24 mouse cellular contexts compared by ENCODE assay signal in the genomic region with DNA sequence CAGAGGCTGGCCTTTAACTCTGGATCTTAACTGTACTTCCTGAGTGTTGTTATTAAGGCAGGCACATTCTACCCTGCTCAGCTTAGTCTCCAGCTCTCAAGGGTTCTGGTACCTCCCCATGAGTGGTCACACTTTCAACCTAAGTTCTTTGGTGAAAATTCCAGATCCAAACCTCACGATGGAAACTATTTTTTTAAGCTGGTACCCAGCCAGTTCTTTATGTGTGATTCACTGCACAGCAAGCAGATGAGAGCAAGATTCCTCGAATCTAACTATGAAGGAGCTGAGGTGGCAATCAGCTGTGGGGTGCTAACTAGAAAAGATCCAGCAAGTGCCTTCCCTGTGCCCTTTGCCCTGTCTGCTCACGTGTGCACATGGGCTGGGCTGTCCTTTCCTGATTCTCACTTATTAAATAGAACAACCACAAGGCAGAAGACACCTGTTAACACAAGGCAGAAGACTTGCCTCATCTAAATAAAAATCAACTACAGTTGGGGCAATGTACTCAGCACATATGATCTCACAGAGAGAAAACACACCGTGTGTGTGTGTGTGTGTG.
DNase-seq lines count a peak whose midpoint lies in the region; ATAC-seq and TF ChIP-seq lines count a peak whose summit lies in the region.
"Had no signal": no experiment of that assay in that cellular context is flagged by ENCODE, and none has a peak within 500 bp of the region (broad histone marks: within the 10 kb centered on the region; RNA-seq: fewer than 3 reads in every experiment).

No protein-coding gene starts in this region.

- no peaks in the 10 kb centered on the region; the same call in 1 of the 2 replicates for H3K4me1 ChIP-seq in kidney, adult 2 months (ENCODE audit: control insufficient read depth, insufficient read depth, low read length)
- H3K4me1 ChIP-seq in kidney, embryonic 16.5 days (ENCODE audit: insufficient read depth, low read length): peaks cover 18% of the 10 kb centered on the region
- H3K4me1 ChIP-seq in intestine, embryonic 16.5 days (ENCODE audit: control insufficient read depth, insufficient read depth, low read length): peaks cover 6% of the 10 kb centered on the region; the same call in 1 of the 2 replicates
- no peaks in the 10 kb centered on the region for H3K4me1 ChIP-seq in forebrain, postnatal 0 days (ENCODE audit: insufficient read depth)
- H3K4me1 ChIP-seq in forebrain, embryonic 16.5 days (replicated peaks; ENCODE audit: control insufficient read depth, insufficient read depth, low read length): no peaks in the 10 kb centered on the region
- H3K4me1 ChIP-seq: forebrain, embryonic 13.5 days; hindbrain, embryonic 13.5 days had no signal

- no peak overlapping the region for H3K4me2 ChIP-seq in kidney, embryonic 16.5 days (replicated peaks; ENCODE audit: low read depth, low read length)
- H3K4me2 ChIP-seq in intestine, embryonic 16.5 days (ENCODE audit: low read depth, low read length): no peak overlapping the region
- H3K4me2 ChIP-seq in forebrain, postnatal 0 days (ENCODE audit: low read depth): no peak overlapping the region
- no peak overlapping the region for H3K4me2 ChIP-seq in forebrain, embryonic 16.5 days (ENCODE audit: low read length)
- H3K4me2 ChIP-seq: forebrain, embryonic 13.5 days; heart, embryonic 11.5 days; hindbrain, embryonic 13.5 days had no signal

- 40% methylated on average over 4 of the region's 4 CpGs for WGBS in kidney, adult 2 months
- WGBS in kidney, embryonic 16.5 days: 67% methylated on average over 4 of the region's 4 CpGs
- WGBS in intestine, embryonic 16.5 days: 56% methylated on average over 4 of the region's 4 CpGs
- 59% methylated on average over 4 of the region's 4 CpGs for WGBS in forebrain, postnatal 0 days
- 69% methylated on average over 4 of the region's 4 CpGs for WGBS in forebrain, embryonic 16.5 days

- H3K36me3 ChIP-seq in kidney, adult 2 months (ENCODE audit: control insufficient read depth, insufficient read depth, low read length): no peaks in the 10 kb centered on the region
- H3K36me3 ChIP-seq in kidney, embryonic 16.5 days (ENCODE audit: insufficient read depth, low read length): no peaks in the 10 kb centered on the region
- no peaks in the 10 kb centered on the region for H3K36me3 ChIP-seq in intestine, embryonic 16.5 days (ENCODE audit: control insufficient read depth, insufficient read depth, low read length)
- no peaks in the 10 kb centered on the region for H3K36me3 ChIP-seq in forebrain, postnatal 0 days (ENCODE audit: insufficient read depth)
- H3K36me3 ChIP-seq in forebrain, embryonic 16.5 days (ENCODE audit: control insufficient read depth, insufficient read depth): no peaks in the 10 kb centered on the region
- H3K36me3 ChIP-seq: forebrain, embryonic 10.5 days; hindbrain, embryonic 10.5 days; hindbrain, embryonic 13.5 days had no signal

- peaks cover 4% of the 10 kb centered on the region; the same call in 1 of the 2 replicates for H3K9me3 ChIP-seq in kidney, embryonic 16.5 days (ENCODE audit: low read length)
- no peaks in the 10 kb centered on the region for H3K9me3 ChIP-seq in intestine, embryonic 16.5 days (ENCODE audit: control insufficient read depth, low read length)
- no peaks in the 10 kb centered on the region for H3K9me3 ChIP-seq in forebrain, postnatal 0 days (ENCODE audit: low read length)
- no peaks in the 10 kb centered on the region for H3K9me3 ChIP-seq in forebrain, embryonic 16.5 days (ENCODE audit: control insufficient read depth, low read length)
- H3K9me3 ChIP-seq: forebrain, embryonic 13.5 days had no signal

- no peak for TF ChIP-seq POLR2A in kidney, adult 2 months (IDR thresholded peaks at IDR 0.05; ENCODE audit: low read depth, low read length)

- no peak overlapping the region for H3K4me3 ChIP-seq in kidney, adult 2 months (ENCODE audit: insufficient read depth, low read depth, low read length)
- no peak overlapping the region for H3K4me3 ChIP-seq in kidney, embryonic 16.5 days (ENCODE audit: low read length)
- H3K4me3 ChIP-seq in intestine, embryonic 16.5 days (ENCODE audit: low read length): no peak overlapping the region
- H3K4me3 ChIP-seq in forebrain, postnatal 0 days (ENCODE audit: low read depth, low read length): no peak overlapping the region
- H3K4me3 ChIP-seq in forebrain, embryonic 16.5 days (replicated peaks; ENCODE audit: low read length): no peak overlapping the region
- H3K4me3 ChIP-seq: forebrain, embryonic 10.5 days; forebrain, embryonic 13.5 days; hindbrain, embryonic 10.5 days; hindbrain, embryonic 13.5 days had no signal

- ATAC-seq in kidney, embryonic 16.5 days (ENCODE audit: low FRiP score, low TSS enrichment): no peak
- ATAC-seq in intestine, embryonic 16.5 days: 0 out of 2 replicates have a peak, but pooled peaks have one; percentile 38
- ATAC-seq in forebrain, postnatal 0 days: no peak
- ATAC-seq in forebrain, embryonic 16.5 days: no peak
- ATAC-seq: activated CD4-positive, CD25-positive, alpha-beta regulatory T cell, adult 4 months; CD4-positive, CD25-positive, alpha-beta regulatory T cell, adult 4 months; forebrain, embryonic 13.5 days; hindbrain, embryonic 16.5 days had no signal

- no peak overlapping the region for H3K9ac ChIP-seq in kidney, embryonic 16.5 days (replicated peaks; ENCODE audit: low read length)
- H3K9ac ChIP-seq in intestine, embryonic 16.5 days (ENCODE audit: low read depth, low read length): no peak overlapping the region
- H3K9ac ChIP-seq in forebrain, postnatal 0 days: no peak overlapping the region
- no peak overlapping the region for H3K9ac ChIP-seq in forebrain, embryonic 16.5 days (replicated peaks; ENCODE audit: low read depth, low read length)
- H3K9ac ChIP-seq: forebrain, embryonic 13.5 days; hindbrain, embryonic 13.5 days had no signal

- no peak for TF ChIP-seq CTCF in kidney, adult 2 months (conservative IDR thresholded peaks at IDR 0.05; ENCODE audit: insufficient read depth, insufficient read length, low read depth, low read length)
- no peak for TF ChIP-seq CTCF in forebrain, postnatal 0 days (IDR thresholded peaks at IDR 0.05; ENCODE audit: low read depth)

- H3K27ac ChIP-seq in kidney, adult 2 months (ENCODE audit: insufficient read depth, low read depth, low read length): no peak overlapping the region
- no peak overlapping the region for H3K27ac ChIP-seq in kidney, embryonic 16.5 days (ENCODE audit: low read length)
- no peak overlapping the region for H3K27ac ChIP-seq in intestine, embryonic 16.5 days (ENCODE audit: low read length)
- no peak overlapping the region for H3K27ac ChIP-seq in forebrain, postnatal 0 days (ENCODE audit: low read depth, low read length)
- no peak overlapping the region for H3K27ac ChIP-seq in forebrain, embryonic 16.5 days (ENCODE audit: low read length)
- H3K27ac ChIP-seq: forebrain, embryonic 10.5 days; forebrain, embryonic 13.5 days; hindbrain, embryonic 10.5 days; hindbrain, embryonic 13.5 days had no signal

- H3K27me3 ChIP-seq in kidney, adult 2 months (replicated peaks; ENCODE audit: control insufficient read depth, insufficient read depth, low read length): no peaks in the 10 kb centered on the region
- no peaks in the 10 kb centered on the region for H3K27me3 ChIP-seq in kidney, embryonic 16.5 days (ENCODE audit: insufficient read depth, low read length)
- no peaks in the 10 kb centered on the region for H3K27me3 ChIP-seq in intestine, embryonic 16.5 days (replicated peaks; ENCODE audit: control insufficient read depth, insufficient read depth, low read length)
- no peaks in the 10 kb centered on the region for H3K27me3 ChIP-seq in forebrain, postnatal 0 days (ENCODE audit: insufficient read depth, low read length)
- H3K27me3 ChIP-seq in forebrain, embryonic 16.5 days (replicated peaks; ENCODE audit: control insufficient read depth, insufficient read depth, low read length): no peaks in the 10 kb centered on the region
- H3K27me3 ChIP-seq: forebrain, embryonic 13.5 days; hindbrain, embryonic 13.5 days had no signal

- peak; percentile 45 for DNase-seq in kidney, adult 2 months
- DNase-seq in kidney, adult 18-20 months: no peak
- DNase-seq in kidney, postnatal 10 days: peak; percentile 28
- peak; percentile 79 for DNase-seq in NIH3T3 (ENCODE audit: low read depth)
- no peak for DNase-seq in forebrain, postnatal 0 days
- DNase-seq: adrenal gland, adult 8-10 months; adrenal gland, postnatal 25 days; cerebellum, adult 18-20 months; cerebellum, adult 9-10 months; cerebellum, postnatal 14 days; gastrocnemius, postnatal 10 days; heart, adult 11 months; heart, postnatal 36 days had no signal

Comparison
In these comparisons a context has a peak if more than half of its experiments do, and no peak if none do; other contexts are left out.
1. DNase-seq: peak in kidney, adult 2 months (single experiment), kidney, postnatal 10 days (single experiment) and NIH3T3 (single experiment); none in kidney, adult 18-20 months (single experiment) and forebrain, postnatal 0 days (single experiment).